Mouse (Mus musculus): ENCODE data around the gene Plekha6. TPM values are rescaled to one million over a fixed set of nuclear protein-coding genes. Genes with fewer than 3 reads are reported as not detected.

Plekha6 gene
- polyA plus RNA-seq, 1 experiment from 2014 or later: 17.0 TPM

GRCm38 (mm10) chr1:133225137-133225536, 61.1 kb downstream of the Plekha6 start:
- no peak for ATAC-seq (ENCODE audit: low FRiP score)
- H3K27me3 ChIP-seq (ENCODE audit: control insufficient read depth, insufficient read depth, low read length): no peaks in the 10 kb centered on the region

GRCm38 (mm10) chr1:133225561-133225960, 61.6 kb downstream of the Plekha6 start:
- Histone ChIP-seq H3K4me2 (no peak overlapping the region), H3K9ac (ENCODE audit: low read length) (no peak overlapping the region), H3K9me3 (ENCODE audit: control insufficient read depth, low read length) (no peaks in the 10 kb centered on the region), H3K4me3 (ENCODE audit: low read depth, low read length) (no peak overlapping the region), H3K27ac (ENCODE audit: low read depth, low read length) (no peak overlapping the region), H3K4me1 (ENCODE audit: control insufficient read depth, insufficient read depth, low read length) (peaks cover 26% of the 10 kb centered on the region), H3K27me3 (ENCODE audit: control insufficient read depth, insufficient read depth, low read length) (no peaks in the 10 kb centered on the region), H3K36me3 (ENCODE audit: control insufficient read depth, insufficient read depth, low read length) (no peaks in the 10 kb centered on the region)
- ATAC-seq (ENCODE audit: low FRiP score) (no peak), DNase-seq (ENCODE audit: low spot score, missing footprints) (no peak)
- 85% methylated on average over 2 of the region's 2 CpGs for WGBS

More at GRCm38 (mm10) chr1:133225137-133225536, 61.1 kb downstream of the Plekha6 start:
- DNase-seq (ENCODE audit: low spot score, missing footprints): no peak
- Histone ChIP-seq H3K4me2 (no peak overlapping the region), H3K9me3 (ENCODE audit: control insufficient read depth, low read length) (no peaks in the 10 kb centered on the region), H3K4me1 (ENCODE audit: control insufficient read depth, insufficient read depth, low read length) (peaks cover 26% of the 10 kb centered on the region), H3K9ac (ENCODE audit: low read length) (no peak overlapping the region), H3K27ac (ENCODE audit: low read depth, low read length) (no peak overlapping the region), H3K4me3 (ENCODE audit: low read depth, low read length) (no peak overlapping the region), H3K36me3 (ENCODE audit: control insufficient read depth, insufficient read depth, low read length) (no peaks in the 10 kb centered on the region)
- 80% methylated on average over 3 of the region's 3 CpGs for WGBS

- Histone ChIP-seq H3K4me2 (no peak overlapping the region), H3K27ac (ENCODE audit: low read depth, low read length) (no peak overlapping the region)
- 46% methylated on average over 9 of the region's 9 CpGs for WGBS
These were observed 62.1 kb downstream of the Plekha6 start for GRCm38 (mm10) chr1:133225963-133226660.

GRCm38 (mm10) chr1:133226928-133227327, 62.9 kb downstream of the Plekha6 start:
- no peak for ATAC-seq (ENCODE audit: low FRiP score)
- peak; percentile 82 for DNase-seq (ENCODE audit: low spot score, missing footprints)
- H3K9ac ChIP-seq (ENCODE audit: low read length): no peak overlapping the region
- H3K4me2 ChIP-seq: no peak overlapping the region
- no peaks in the 10 kb centered on the region for H3K9me3 ChIP-seq (ENCODE audit: control insufficient read depth, low read length)
- H3K27me3 ChIP-seq (ENCODE audit: control insufficient read depth, insufficient read depth, low read length): no peaks in the 10 kb centered on the region
- 27% methylated on average over 9 of the region's 9 CpGs for WGBS
- H3K4me1 ChIP-seq (ENCODE audit: control insufficient read depth, insufficient read depth, low read length): peaks cover 26% of the 10 kb centered on the region
- H3K27ac ChIP-seq (ENCODE audit: low read depth, low read length): no peak overlapping the region
- no peak overlapping the region for H3K4me3 ChIP-seq (ENCODE audit: low read depth, low read length)
- H3K36me3 ChIP-seq (ENCODE audit: control insufficient read depth, insufficient read depth, low read length): no peaks in the 10 kb centered on the region

More at GRCm38 (mm10) chr1:133225963-133226660, 62.1 kb downstream of the Plekha6 start:
- DNase-seq (ENCODE audit: low spot score, missing footprints): no peak
- no peak overlapping the region for H3K9ac ChIP-seq (ENCODE audit: low read length)
- H3K36me3 ChIP-seq (ENCODE audit: control insufficient read depth, insufficient read depth, low read length): no peaks in the 10 kb centered on the region
- no peaks in the 10 kb centered on the region for H3K9me3 ChIP-seq (ENCODE audit: control insufficient read depth, low read length)
- no peaks in the 10 kb centered on the region for H3K27me3 ChIP-seq (ENCODE audit: control insufficient read depth, insufficient read depth, low read length)
- ATAC-seq (ENCODE audit: low FRiP score): no peak
- peaks cover 26% of the 10 kb centered on the region for H3K4me1 ChIP-seq (ENCODE audit: control insufficient read depth, insufficient read depth, low read length)
- no peak overlapping the region for H3K4me3 ChIP-seq (ENCODE audit: low read depth, low read length)

GRCm38 (mm10) chr1:133227378-133227777, 63.4 kb downstream of the Plekha6 start:
- Histone ChIP-seq H3K9me3 (ENCODE audit: control insufficient read depth, low read length) (no peaks in the 10 kb centered on the region), H3K36me3 (ENCODE audit: control insufficient read depth, insufficient read depth, low read length) (no peaks in the 10 kb centered on the region), H3K27me3 (ENCODE audit: control insufficient read depth, insufficient read depth, low read length) (no peaks in the 10 kb centered on the region), H3K4me3 (ENCODE audit: low read depth, low read length) (no peak overlapping the region), H3K9ac (ENCODE audit: low read length) (no peak overlapping the region), H3K27ac (ENCODE audit: low read depth, low read length) (no peak overlapping the region), H3K4me2 (no peak overlapping the region), H3K4me1 (ENCODE audit: control insufficient read depth, insufficient read depth, low read length) (peaks cover 25% of the 10 kb centered on the region)
- WGBS: 15% methylated on average over 2 of the region's 2 CpGs
- ATAC-seq (ENCODE audit: low FRiP score): no peak
- no peak for DNase-seq (ENCODE audit: low spot score, missing footprints)

GRCm38 (mm10) chr1:133228809-133229487, 64.9 kb downstream of the Plekha6 start:
- Histone ChIP-seq H3K9me3 (ENCODE audit: control insufficient read depth, low read length) (no peaks in the 10 kb centered on the region), H3K9ac (ENCODE audit: low read length) (no peak overlapping the region), H3K4me1 (ENCODE audit: control insufficient read depth, insufficient read depth, low read length) (peaks cover 21% of the 10 kb centered on the region), H3K27ac (ENCODE audit: low read depth, low read length) (no peak overlapping the region), H3K27me3 (ENCODE audit: control insufficient read depth, insufficient read depth, low read length) (no peaks in the 10 kb centered on the region), H3K36me3 (ENCODE audit: control insufficient read depth, insufficient read depth, low read length) (no peaks in the 10 kb centered on the region), H3K4me3 (ENCODE audit: low read depth, low read length) (no peak overlapping the region), H3K4me2 (no peak overlapping the region)
- DNase-seq (ENCODE audit: low spot score, missing footprints) (no peak), ATAC-seq (ENCODE audit: low FRiP score) (no peak)
- 41% methylated on average over 9 of the region's 9 CpGs for WGBS

- H3K27me3 ChIP-seq (ENCODE audit: control insufficient read depth, insufficient read depth, low read length): no peaks in the 10 kb centered on the region
- peaks cover 20% of the 10 kb centered on the region for H3K4me1 ChIP-seq (ENCODE audit: control insufficient read depth, insufficient read depth, low read length)
- DNase-seq (ENCODE audit: low spot score, missing footprints) (no peak), ATAC-seq (ENCODE audit: low FRiP score) (no peak)
- no peak overlapping the region for H3K4me3 ChIP-seq (ENCODE audit: low read depth, low read length)
- 96% methylated on average over 7 of the region's 7 CpGs for WGBS
- no peaks in the 10 kb centered on the region for H3K9me3 ChIP-seq (ENCODE audit: control insufficient read depth, low read length)
- no peak overlapping the region for H3K4me2 ChIP-seq
- no peak overlapping the region for H3K9ac ChIP-seq (ENCODE audit: low read length)
- no peak overlapping the region for H3K27ac ChIP-seq (ENCODE audit: low read depth, low read length)
- H3K36me3 ChIP-seq (ENCODE audit: control insufficient read depth, insufficient read depth, low read length): no peaks in the 10 kb centered on the region
These were observed 67.6 kb downstream of the Plekha6 start for GRCm38 (mm10) chr1:133231523-133232193.

- Histone ChIP-seq H3K4me2 (no peak overlapping the region), H3K4me1 (ENCODE audit: control insufficient read depth, insufficient read depth, low read length) (peaks cover 27% of the 10 kb centered on the region), H3K27me3 (ENCODE audit: control insufficient read depth, insufficient read depth, low read length) (no peaks in the 10 kb centered on the region), H3K36me3 (ENCODE audit: control insufficient read depth, insufficient read depth, low read length) (no peaks in the 10 kb centered on the region), H3K9ac (ENCODE audit: low read length) (no peak overlapping the region), H3K4me3 (ENCODE audit: low read depth, low read length) (no peak overlapping the region), H3K9me3 (ENCODE audit: control insufficient read depth, low read length) (no peaks in the 10 kb centered on the region), H3K27ac (ENCODE audit: low read depth, low read length) (no peak overlapping the region)
- 28% methylated on average over 5 of the region's 5 CpGs for WGBS
- no peak for DNase-seq (ENCODE audit: low spot score, missing footprints)
- ATAC-seq (ENCODE audit: low FRiP score): no peak
These were observed 71.9 kb downstream of the Plekha6 start for GRCm38 (mm10) chr1:133235909-133236308.

Measured in midbrain, embryonic 11.5 days (tissue).